Mouse (Mus musculus) kidney, adult 8-10 months (tissue): ENCODE data around the gene Pvrig.
"Not testable (repeated sequence)": the region's sequence is repeated elsewhere in the genome, so short reads cannot be mapped to it uniquely, and the experiment has no call there.

Source experiments
- DNase-seq, 2 experiments: peaks; one replicate each; pipeline ENCODE4 v3.0.0; 2022

Pvrig gene

DNA sequence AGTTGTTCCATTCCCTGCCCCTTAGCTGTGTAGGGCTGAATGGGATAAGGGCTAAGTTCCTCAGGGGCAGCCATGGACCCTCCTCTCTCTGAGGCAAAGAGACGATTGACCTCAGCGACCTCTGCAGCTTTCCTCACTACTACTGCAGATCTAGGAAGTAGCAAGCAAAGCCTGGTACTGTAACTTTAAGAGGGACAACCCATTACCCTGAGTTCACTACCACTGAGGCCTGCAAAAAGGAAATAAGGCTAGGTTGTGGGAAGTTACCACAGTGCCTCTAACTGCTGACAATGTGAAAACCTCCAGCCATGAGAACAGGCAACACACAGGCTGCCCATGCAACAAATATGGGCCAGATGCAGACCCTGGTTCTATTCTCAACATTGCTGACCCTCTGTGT is at the start of gene Pvrig:
Gene Pvrig, plus strand, starts transcription at position 301 of the 400 bp plus-strand sequence.
- no peak for DNase-seq

DNA sequence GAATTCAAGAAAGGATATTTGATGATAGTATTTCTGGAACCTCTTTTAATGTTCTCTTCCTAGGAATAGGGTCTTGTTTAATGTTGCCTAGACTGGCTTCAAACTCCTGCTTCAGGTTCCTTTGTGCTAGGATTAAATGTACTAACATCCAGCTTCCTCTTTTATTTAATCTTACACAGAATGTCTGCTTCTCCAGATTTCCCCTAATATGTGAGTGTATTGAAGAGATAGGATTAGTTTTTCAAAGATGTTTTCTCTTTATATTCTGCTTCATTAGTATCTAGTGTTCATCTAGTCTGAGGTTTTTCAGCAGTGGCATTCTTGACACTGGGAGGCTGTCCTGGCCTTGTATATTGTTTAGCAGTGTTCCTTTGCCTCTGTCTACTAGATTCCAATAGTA is 47.6 kb upstream of the Pvrig start:
- DNase-seq = no peak

DNA sequence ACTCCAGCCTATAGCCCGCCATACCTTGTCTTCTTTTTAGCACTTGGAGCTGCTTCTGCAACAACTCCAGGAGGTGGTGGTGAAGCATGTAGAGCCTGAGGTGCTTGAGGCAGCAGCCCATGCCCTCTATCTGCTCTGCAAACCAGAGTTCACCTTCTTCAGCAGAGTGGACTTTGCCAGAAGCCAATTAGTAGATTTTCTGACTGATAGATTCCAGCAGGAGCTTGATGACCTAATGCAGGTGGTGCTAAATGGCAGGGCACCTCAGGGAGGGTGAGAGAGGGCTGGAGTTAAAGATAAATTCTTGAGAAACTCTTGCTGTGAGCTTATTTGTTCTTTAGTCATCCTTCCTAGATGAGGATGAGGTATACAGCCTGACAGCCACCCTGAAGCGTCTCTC is 42.1 kb upstream of the Pvrig start:
- no peak for DNase-seq

DNA sequence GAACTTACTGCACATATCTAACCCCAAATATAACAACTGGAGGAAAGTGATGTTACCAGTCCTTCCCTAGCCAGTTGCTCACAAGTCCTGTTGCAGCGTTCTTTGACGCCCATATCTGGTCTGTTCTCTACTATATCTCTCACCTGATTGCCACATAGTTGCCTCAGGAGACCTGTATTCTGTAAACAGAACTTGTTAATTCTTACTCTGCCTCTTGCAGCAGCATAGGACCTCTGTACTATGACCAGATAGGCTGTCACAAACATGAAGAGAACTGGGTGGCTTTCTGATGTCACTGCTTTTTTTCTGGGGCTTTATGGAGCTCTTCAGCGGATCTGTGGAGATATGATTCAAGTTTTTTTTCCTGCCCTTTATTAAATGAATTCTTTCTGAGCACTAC is 29.0 kb upstream of the Pvrig start:
- DNase-seq = no peak

DNA sequence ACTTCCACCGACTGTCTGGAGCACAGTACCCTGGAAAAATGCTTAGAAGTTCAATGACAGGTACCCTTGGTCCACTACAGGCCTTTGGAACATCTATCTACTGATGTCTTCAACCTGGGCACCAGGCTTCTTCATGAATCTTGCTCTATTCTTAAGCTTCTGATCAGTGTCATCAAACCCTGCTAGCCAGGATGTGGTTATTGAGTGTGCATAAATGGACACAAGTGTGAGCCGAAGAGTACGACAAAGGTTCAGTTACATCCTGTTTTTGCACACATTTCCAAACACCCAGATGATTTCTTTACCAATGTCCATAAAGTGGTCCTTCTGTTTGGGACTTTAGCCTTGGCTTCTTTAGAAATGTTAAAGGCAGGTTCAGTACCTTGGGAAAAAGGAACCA is 1.5 kb downstream of the Pvrig start:
- no peak for DNase-seq

DNA sequence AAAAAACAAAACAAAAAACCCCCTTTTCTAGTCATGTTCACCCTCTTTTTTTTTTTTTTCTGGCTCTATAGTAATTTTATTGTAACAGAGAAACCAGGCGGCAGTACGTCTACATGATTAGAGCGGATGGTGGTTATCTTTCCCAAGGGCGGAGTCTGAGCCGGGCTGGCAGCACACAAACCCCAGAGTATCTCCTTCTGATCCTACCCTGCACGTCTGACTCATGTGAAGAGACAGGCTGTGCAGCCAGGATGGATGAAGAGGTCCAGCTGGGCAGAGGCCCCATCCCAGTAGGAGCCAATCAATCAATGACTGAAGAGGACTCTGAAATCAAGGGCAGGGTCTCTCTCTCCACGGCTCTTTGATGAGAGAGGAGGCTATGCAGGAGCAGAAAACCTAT is 21.4 kb downstream of the Pvrig start:
- DNase-seq = not testable (repeated sequence)

DNA sequence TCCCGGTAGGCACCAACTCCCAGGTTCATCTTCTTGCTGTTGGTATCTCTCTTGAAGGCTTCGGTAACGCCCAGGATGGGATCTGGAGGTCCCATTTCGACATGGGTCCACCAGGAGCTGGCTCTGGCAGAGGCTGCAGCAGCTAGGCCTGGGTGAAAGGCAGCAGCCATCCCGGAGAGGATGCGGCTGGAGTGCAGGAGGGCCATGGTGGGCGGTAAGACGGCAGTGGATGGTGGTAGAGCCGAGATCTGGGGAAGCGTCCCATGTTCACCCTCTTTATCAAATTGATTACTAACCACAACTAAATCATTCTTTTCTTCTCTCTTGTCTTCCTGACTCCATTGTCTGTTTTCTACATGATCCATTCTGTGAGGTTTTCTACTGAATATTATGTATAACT is 23.6 kb downstream of the Pvrig start:
- DNase-seq = not testable (repeated sequence)
